Mouse (Mus musculus) forebrain, embryonic 15.5 days (tissue): Measurements from ENCODE around the gene Crygs. TPM values are rescaled to one million over a fixed set of nuclear protein-coding genes. Genes with fewer than 3 reads are reported as not detected.

Experiments
- ATAC-seq: fragments of 200-750 bp; cut with Nextera tagmentation; replicated peaks from 2 replicates; pipeline ENCODE4 v1.8.0; 2017; ENCODE audit warnings: mild to moderate bottlenecking, moderate TSS enrichment, moderate library complexity
- H3K27ac ChIP-seq: fragments of 300-500 bp; sonication (generic); replicated peaks from 2 replicates; pipeline ENCODE4 v1.5.1; 2015; ENCODE audit warnings: mild to moderate bottlenecking, inconsistent platforms
- H3K27me3 ChIP-seq: fragments of 300-500 bp; sonication (generic); 2 replicates; pipeline ENCODE4 v1.6.1; 2015; ENCODE audit warnings: inconsistent platforms
- H3K36me3 ChIP-seq: fragments of 300-500 bp; sonication (generic); 2 replicates; pipeline ENCODE4 v1.6.1; 2015; ENCODE audit warnings: mild to moderate bottlenecking, inconsistent platforms
- H3K4me1 ChIP-seq: fragments of 300-500 bp; sonication (generic); 2 replicates; pipeline ENCODE4 v1.6.1; 2015; ENCODE audit warnings: inconsistent platforms
- H3K4me2 ChIP-seq: fragments of 300-500 bp; sonication (generic); replicated peaks from 2 replicates; pipeline ENCODE4 v1.6.1; 2015; ENCODE audit warnings: mild to moderate bottlenecking, inconsistent platforms
- H3K4me3 ChIP-seq: fragments of 300-500 bp; sonication (generic); 2 replicates; pipeline ENCODE4 v1.5.1; 2015; ENCODE audit warnings: mild to moderate bottlenecking, inconsistent platforms
- H3K9ac ChIP-seq: fragments of 300-500 bp; sonication (generic); replicated peaks from 2 replicates; pipeline ENCODE4 v1.6.1; 2015; ENCODE audit warnings: mild to moderate bottlenecking, inconsistent platforms
- H3K9me3 ChIP-seq: fragments of 300-500 bp; sonication (generic); 2 replicates; pipeline ENCODE4 v1.6.1; 2016; ENCODE audit warnings: inconsistent platforms
- WGBS: fragments of 180-500 bp; shearing (Covaris S2); methylation state at CpG from one replicate; pipeline ENCODE4 v1.1.7; 2015; ENCODE audit warnings: mixed read lengths; 5-methylcytosine and 5-hydroxymethylcytosine counted together
- polyA plus RNA-seq: library from polyadenylated mRNA; unstranded; fragments of >200 nt; fragmentation: Nextera tagmentation; extraction: Ambion mirVana; gene quantifications from 2 replicates; pipeline ENCODE4 v1.2.1, GENCODE M21; 2015

Crygs gene
- polyA plus RNA-seq = not detected in 2 replicates

- H3K27ac ChIP-seq = no peak within 1 kb of the TSS
- no peaks in the 10 kb centered on the region for H3K9me3 ChIP-seq
- H3K4me3 ChIP-seq = no peak within 1 kb of the TSS
- H3K36me3 ChIP-seq = peaks cover 4% of the 10 kb centered on the region; the same call in 1 of the 2 replicates
- H3K4me1 ChIP-seq = peaks cover 4% of the 10 kb centered on the region; the same call in 1 of the 2 replicates
- H3K9ac ChIP-seq = no peak within 1 kb of the TSS
- 62% methylated on average over 2 of the region's 2 CpGs for whole genome bisulfite sequencing
- peaks cover 11% of the 10 kb centered on the region; the same call in 1 of the 2 replicates for H3K27me3 ChIP-seq
- ATAC-seq = no peak
- H3K4me2 ChIP-seq = no peak within 1 kb of the TSS
These were observed at the start of gene Crygs for GRCm38 (mm10) chr16:22811477-22811876. TSS of gene Crygs (minus strand) at chr16:22811577.

- H3K4me3 ChIP-seq = peak within 1 kb of the TSS; percentile 60
- H3K4me1 ChIP-seq = peaks cover 21% of the 10 kb centered on the region
- no peaks in the 10 kb centered on the region for H3K27me3 ChIP-seq
- peak within 1 kb of the TSS; percentile 82 for H3K9ac ChIP-seq
- H3K27ac ChIP-seq = peak within 1 kb of the TSS; percentile 78
- peak; percentile 99 for ATAC-seq
- under 1% methylated on average over 62 of the region's 62 CpGs for WGBS
- peak within 1 kb of the TSS; percentile 77 for H3K4me2 ChIP-seq
- H3K36me3 ChIP-seq = peaks cover 8% of the 10 kb centered on the region; the same call in 1 of the 2 replicates
- H3K9me3 ChIP-seq = no peaks in the 10 kb centered on the region
These were observed 46.2 kb upstream of the Crygs start, which contains the start of the genes Tbccd1 and Dnajb11 for GRCm38 (mm10) chr16:22857431-22858113. TSS of gene Tbccd1 (minus strand) at chr16:22857669. TSS of gene Dnajb11 (plus strand) at chr16:22857845.

DNA sequence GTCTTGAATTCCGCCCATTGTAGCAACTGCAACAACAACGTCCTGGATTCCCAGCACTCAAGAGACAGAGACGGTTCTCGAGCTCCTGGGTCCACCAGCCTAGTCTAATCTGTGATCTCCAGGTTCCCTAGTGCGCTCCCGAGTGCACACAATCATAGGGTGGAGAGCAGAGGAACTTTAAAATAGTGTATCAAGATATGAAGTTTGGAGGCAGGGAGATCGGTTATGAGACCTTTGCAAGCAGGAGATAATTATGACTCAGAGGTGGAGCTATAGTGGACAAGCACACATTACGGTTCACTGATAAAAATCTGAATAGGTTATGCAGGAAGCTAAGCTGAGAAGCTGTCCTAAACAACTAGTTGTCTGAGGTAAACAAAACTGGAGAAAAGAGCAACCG lies 45.4 kb upstream of the Crygs start:
- Histone ChIP-seq H3K9ac (peak overlapping the region; percentile 50), H3K27me3 (no peaks in the 10 kb centered on the region), H3K9me3 (no peaks in the 10 kb centered on the region), H3K4me2 (peak overlapping the region; percentile 74), H3K4me1 (peaks cover 21% of the 10 kb centered on the region), H3K36me3 (0 out of 2 replicates have a peak, but pooled peaks cover 2% of the 10 kb centered on the region), H3K4me3 (peak overlapping the region; percentile 60), H3K27ac (peak overlapping the region; percentile 78)
- no peak for ATAC-seq
- 15% methylated on average over 9 of the region's 9 CpGs for WGBS

DNA sequence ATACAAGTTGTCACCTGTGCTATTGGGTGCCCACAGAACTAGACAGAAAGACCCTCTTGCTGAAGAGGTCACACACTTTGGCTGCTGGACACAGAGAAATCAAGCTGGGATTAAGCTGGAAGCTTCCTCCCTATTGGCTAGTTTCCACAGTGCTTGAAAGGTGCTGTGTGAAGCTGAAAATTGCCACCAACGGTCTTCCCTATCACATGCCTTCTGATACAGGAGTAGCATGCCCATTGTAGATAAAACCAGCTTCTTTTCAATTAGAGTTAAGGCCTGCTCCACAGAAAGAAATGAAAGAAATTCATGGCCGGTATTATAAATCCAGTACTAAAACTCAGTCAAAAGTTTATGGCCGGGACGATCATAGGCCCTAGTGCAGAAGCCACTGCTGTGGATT lies 41.3 kb upstream of the Crygs start:
- Histone ChIP-seq H3K9ac (no peak overlapping the region), H3K4me2 (no peak overlapping the region), H3K36me3 (no peaks in the 10 kb centered on the region), H3K4me3 (no peak overlapping the region), H3K9me3 (no peaks in the 10 kb centered on the region), H3K27me3 (no peaks in the 10 kb centered on the region), H3K4me1 (peaks cover 9% of the 10 kb centered on the region), H3K27ac (no peak overlapping the region)
- no peak for ATAC-seq
- WGBS = 94% methylated on average over 4 of the region's 4 CpGs

- WGBS = 65% methylated on average over 1 of the region's 1 CpGs
- Histone ChIP-seq H3K9me3 (no peaks in the 10 kb centered on the region), H3K9ac (no peak overlapping the region), H3K27ac (no peak overlapping the region), H3K36me3 (no peaks in the 10 kb centered on the region), H3K4me1 (peaks cover 13% of the 10 kb centered on the region), H3K4me2 (no peak overlapping the region), H3K27me3 (no peaks in the 10 kb centered on the region), H3K4me3 (no peak overlapping the region)
- no peak for ATAC-seq
These were observed 37.0 kb upstream of the Crygs start for GRCm38 (mm10) chr16:22848331-22848730.

GRCm38 (mm10) chr16:22847686-22848085 lies 36.3 kb upstream of the Crygs start:
- Histone ChIP-seq H3K36me3 (no peaks in the 10 kb centered on the region), H3K9me3 (no peaks in the 10 kb centered on the region), H3K27me3 (no peaks in the 10 kb centered on the region), H3K4me3 (no peak overlapping the region), H3K4me1 (peaks cover 13% of the 10 kb centered on the region), H3K9ac (no peak overlapping the region), H3K27ac (no peak overlapping the region), H3K4me2 (no peak overlapping the region)
- 84% methylated on average over 1 of the region's 1 CpGs for WGBS
- no peak for ATAC-seq

DNA sequence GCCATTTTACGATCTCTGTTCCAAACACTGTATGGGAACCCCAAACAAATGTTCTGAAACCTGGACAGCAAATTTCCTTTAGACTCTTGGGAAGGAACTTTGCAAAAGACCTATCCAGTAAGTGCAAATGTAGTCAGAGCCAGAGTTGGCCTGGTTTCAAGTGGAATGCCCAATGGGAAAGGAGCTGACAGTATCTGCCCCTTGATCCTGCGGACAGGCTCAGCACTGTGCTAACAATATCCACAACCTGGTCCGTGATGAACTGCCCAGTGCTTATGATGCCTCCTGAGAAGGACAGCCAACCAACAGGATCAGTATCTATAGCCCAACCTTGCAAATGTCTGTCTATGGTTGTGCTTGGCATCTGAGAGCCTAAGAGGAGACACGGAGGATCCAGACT lies 34.1 kb upstream of the Crygs start:
- H3K9ac ChIP-seq = no peak overlapping the region
- H3K9me3 ChIP-seq = no peaks in the 10 kb centered on the region
- H3K27ac ChIP-seq = no peak overlapping the region
- H3K4me2 ChIP-seq = no peak overlapping the region
- H3K36me3 ChIP-seq = no peaks in the 10 kb centered on the region
- no peaks in the 10 kb centered on the region for H3K27me3 ChIP-seq
- peaks cover 13% of the 10 kb centered on the region for H3K4me1 ChIP-seq
- no peak overlapping the region for H3K4me3 ChIP-seq
- no peak for ATAC-seq
- 88% methylated on average over 4 of the region's 4 CpGs for WGBS

- H3K9ac ChIP-seq = peak overlapping the region; percentile 69
- 59% methylated on average over 5 of the region's 5 CpGs for WGBS
- peaks cover 13% of the 10 kb centered on the region for H3K4me1 ChIP-seq
- H3K27me3 ChIP-seq = no peaks in the 10 kb centered on the region
- no peaks in the 10 kb centered on the region for H3K9me3 ChIP-seq
- no peak for ATAC-seq
- H3K36me3 ChIP-seq = no peaks in the 10 kb centered on the region
- H3K27ac ChIP-seq = 0 out of 2 replicates have a peak overlapping the region, but pooled peaks have one; percentile 47
- H3K4me3 ChIP-seq = peak overlapping the region; percentile 55
- H3K4me2 ChIP-seq = peak overlapping the region; percentile 92
These were observed 33.5 kb upstream of the Crygs start for GRCm38 (mm10) chr16:22844834-22845233.

GRCm38 (mm10) chr16:22844061-22844801 lies 32.9 kb upstream of the Crygs start:
- Histone ChIP-seq H3K27me3 (no peaks in the 10 kb centered on the region), H3K9ac (peak overlapping the region; percentile 69), H3K4me2 (peak overlapping the region; percentile 92), H3K4me3 (peak overlapping the region; percentile 55), H3K4me1 (peaks cover 13% of the 10 kb centered on the region), H3K9me3 (no peaks in the 10 kb centered on the region), H3K36me3 (no peaks in the 10 kb centered on the region), H3K27ac (peak overlapping the region; percentile 47)
- WGBS = 7% methylated on average over 26 of the region's 26 CpGs
- peak; percentile 98 for ATAC-seq

DNA sequence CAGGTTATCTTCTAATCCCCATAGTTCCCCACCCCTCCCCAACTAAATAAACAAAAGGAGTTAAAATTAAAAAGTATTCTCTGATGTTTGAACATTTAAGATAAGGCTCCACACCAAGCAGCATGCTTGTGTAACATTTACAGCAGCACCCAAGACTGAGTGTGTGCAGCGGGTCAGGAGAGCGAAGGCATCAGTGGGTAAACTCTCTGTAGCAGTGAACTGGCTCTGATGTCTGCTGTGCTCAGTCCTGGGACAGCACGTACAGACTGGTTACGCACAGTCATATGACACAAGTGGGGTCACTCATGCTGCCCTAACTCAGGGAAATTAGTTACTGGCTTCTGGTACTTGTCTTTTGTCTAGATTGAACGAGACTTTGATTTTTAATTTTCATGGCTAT lies 31.5 kb upstream of the Crygs start:
- WGBS = 96% methylated on average over 5 of the region's 5 CpGs
- H3K27ac ChIP-seq = no peak overlapping the region

GRCm38 (mm10) chr16:22839146-22839857 lies 27.9 kb upstream of the Crygs start:
- 93% methylated on average over 3 of the region's 3 CpGs for WGBS
- peaks cover 6% of the 10 kb centered on the region for H3K4me1 ChIP-seq
- H3K4me2 ChIP-seq = no peak overlapping the region
- no peaks in the 10 kb centered on the region for H3K9me3 ChIP-seq
- no peak overlapping the region for H3K9ac ChIP-seq
- H3K27ac ChIP-seq = no peak overlapping the region
- no peak for ATAC-seq
- no peaks in the 10 kb centered on the region for H3K27me3 ChIP-seq
- no peaks in the 10 kb centered on the region for H3K36me3 ChIP-seq
- H3K4me3 ChIP-seq = no peak overlapping the region

More for the DNA sequence above, 31.5 kb upstream of the Crygs start:
- Histone ChIP-seq H3K9ac (no peak overlapping the region), H3K27me3 (no peaks in the 10 kb centered on the region), H3K4me2 (no peak overlapping the region), H3K4me3 (no peak overlapping the region), H3K9me3 (no peaks in the 10 kb centered on the region), H3K36me3 (no peaks in the 10 kb centered on the region), H3K4me1 (peaks cover 13% of the 10 kb centered on the region)
- ATAC-seq = no peak
